Mouse (Mus musculus): Measurements from ENCODE around the gene Gadd45b. TPM values are rescaled to one million over a fixed set of nuclear protein-coding genes. Genes with fewer than 3 reads are reported as not detected.

Gadd45b gene
- polyA plus RNA-seq, 1 experiment from 2014 or later: 62.2 TPM

- no peaks in the 10 kb centered on the region for H3K9me3 ChIP-seq (ENCODE audit: control insufficient read depth, low read length)
Observed at GRCm38 (mm10) chr10:80957791-80958190, 27.9 kb downstream of the Gadd45b start.

GRCm38 (mm10) chr10:80958979-80959637 is 29.2 kb downstream of the Gadd45b start:
- no peak overlapping the region for H3K4me3 ChIP-seq (ENCODE audit: low read depth, low read length)
- WGBS: 93% methylated on average over 5 of the region's 5 CpGs
- DNase-seq (ENCODE audit: low spot score): no peak
- H3K36me3 ChIP-seq (ENCODE audit: control insufficient read depth, insufficient read depth, low read length): no peaks in the 10 kb centered on the region
- H3K9ac ChIP-seq (ENCODE audit: low read length): no peak overlapping the region
- H3K4me2 ChIP-seq (replicated peaks; ENCODE audit: low read depth): no peak overlapping the region
- TF ChIP-seq CTCF (IDR thresholded peaks at IDR 0.05; ENCODE audit: low read depth) (no peak), EP300 (optimal IDR thresholded peaks at IDR 0.05) (no peak)
- no peak for ATAC-seq (ENCODE audit: low FRiP score, low TSS enrichment)
- no peaks in the 10 kb centered on the region for H3K9me3 ChIP-seq (ENCODE audit: control insufficient read depth, low read length)
- H3K27me3 ChIP-seq (ENCODE audit: control insufficient read depth, insufficient read depth, low read length): no peaks in the 10 kb centered on the region
- no peak overlapping the region for H3K27ac ChIP-seq (replicated peaks)
- H3K4me1 ChIP-seq (replicated peaks; ENCODE audit: control insufficient read depth, insufficient read depth): peaks cover 22% of the 10 kb centered on the region

More at GRCm38 (mm10) chr10:80957791-80958190, 27.9 kb downstream of the Gadd45b start:
- DNase-seq (ENCODE audit: low spot score) (no peak), ATAC-seq (ENCODE audit: low FRiP score, low TSS enrichment) (no peak)
- Histone ChIP-seq H3K27me3 (ENCODE audit: control insufficient read depth, insufficient read depth, low read length) (no peaks in the 10 kb centered on the region), H3K27ac (replicated peaks) (no peak overlapping the region), H3K4me1 (replicated peaks; ENCODE audit: control insufficient read depth, insufficient read depth) (peaks cover 13% of the 10 kb centered on the region), H3K4me2 (replicated peaks; ENCODE audit: low read depth) (no peak overlapping the region), H3K4me3 (ENCODE audit: low read depth, low read length) (no peak overlapping the region), H3K9ac (ENCODE audit: low read length) (no peak overlapping the region), H3K36me3 (ENCODE audit: control insufficient read depth, insufficient read depth, low read length) (no peaks in the 10 kb centered on the region)
- WGBS: 78% methylated on average over 4 of the region's 4 CpGs
- TF ChIP-seq CTCF (IDR thresholded peaks at IDR 0.05; ENCODE audit: low read depth) (no peak), EP300 (optimal IDR thresholded peaks at IDR 0.05) (no peak)

- Histone ChIP-seq H3K4me1 (replicated peaks; ENCODE audit: control insufficient read depth, insufficient read depth) (peaks cover 15% of the 10 kb centered on the region), H3K9ac (ENCODE audit: low read length) (peak overlapping the region; percentile 35; the same call in 1 of the 2 replicates), H3K27me3 (ENCODE audit: control insufficient read depth, insufficient read depth, low read length) (no peaks in the 10 kb centered on the region), H3K27ac (replicated peaks) (peak overlapping the region; percentile 88), H3K9me3 (ENCODE audit: control insufficient read depth, low read length) (no peaks in the 10 kb centered on the region), H3K4me2 (replicated peaks; ENCODE audit: low read depth) (peak overlapping the region; percentile 25), H3K36me3 (ENCODE audit: control insufficient read depth, insufficient read depth, low read length) (no peaks in the 10 kb centered on the region), H3K4me3 (ENCODE audit: low read depth, low read length) (no peak overlapping the region)
- ATAC-seq (ENCODE audit: low FRiP score, low TSS enrichment): peak; percentile 58; the same call in 1 of the 2 replicates
- 12% methylated on average over 15 of the region's 16 CpGs for WGBS
- no peak for TF ChIP-seq EP300 (optimal IDR thresholded peaks at IDR 0.05)
- peak; percentile 65 for TF ChIP-seq CTCF (IDR thresholded peaks at IDR 0.05; ENCODE audit: low read depth)
- DNase-seq (ENCODE audit: low spot score): peak; percentile 74
Observed at GRCm38 (mm10) chr10:80960551-80961508, 31.0 kb downstream of the Gadd45b start.

GRCm38 (mm10) chr10:80962051-80962472 is 32.2 kb downstream of the Gadd45b start:
- 18% methylated on average over 10 of the region's 10 CpGs for WGBS
- H3K9ac ChIP-seq (ENCODE audit: low read length): no peak overlapping the region
- H3K4me1 ChIP-seq (replicated peaks; ENCODE audit: control insufficient read depth, insufficient read depth): peaks cover 14% of the 10 kb centered on the region
- no peak for TF ChIP-seq EP300 (optimal IDR thresholded peaks at IDR 0.05)
- TF ChIP-seq CTCF (IDR thresholded peaks at IDR 0.05; ENCODE audit: low read depth): no peak
- no peaks in the 10 kb centered on the region for H3K9me3 ChIP-seq (ENCODE audit: control insufficient read depth, low read length)
- H3K27ac ChIP-seq (replicated peaks): peak overlapping the region; percentile 88
- H3K4me2 ChIP-seq (replicated peaks; ENCODE audit: low read depth): no peak overlapping the region
- H3K36me3 ChIP-seq (ENCODE audit: control insufficient read depth, insufficient read depth, low read length): no peaks in the 10 kb centered on the region
- peak; percentile 50 for DNase-seq (ENCODE audit: low spot score)
- ATAC-seq (ENCODE audit: low FRiP score, low TSS enrichment): peak; percentile 45; the same call in 1 of the 2 replicates
- no peaks in the 10 kb centered on the region for H3K27me3 ChIP-seq (ENCODE audit: control insufficient read depth, insufficient read depth, low read length)
- no peak overlapping the region for H3K4me3 ChIP-seq (ENCODE audit: low read depth, low read length)

- Histone ChIP-seq H3K4me2 (replicated peaks; ENCODE audit: low read depth) (no peak overlapping the region), H3K9ac (ENCODE audit: low read length) (no peak overlapping the region), H3K4me3 (ENCODE audit: low read depth, low read length) (no peak overlapping the region), H3K27me3 (ENCODE audit: control insufficient read depth, insufficient read depth, low read length) (no peaks in the 10 kb centered on the region), H3K36me3 (ENCODE audit: control insufficient read depth, insufficient read depth, low read length) (no peaks in the 10 kb centered on the region), H3K4me1 (replicated peaks; ENCODE audit: control insufficient read depth, insufficient read depth) (peaks cover 14% of the 10 kb centered on the region), H3K27ac (replicated peaks) (peak overlapping the region; percentile 88), H3K9me3 (ENCODE audit: control insufficient read depth, low read length) (no peaks in the 10 kb centered on the region)
- no peak for DNase-seq (ENCODE audit: low spot score)
- no peak for ATAC-seq (ENCODE audit: low FRiP score, low TSS enrichment)
- TF ChIP-seq EP300 (optimal IDR thresholded peaks at IDR 0.05): no peak
- TF ChIP-seq CTCF (IDR thresholded peaks at IDR 0.05; ENCODE audit: low read depth): no peak
- 27% methylated on average over 5 of the region's 5 CpGs for WGBS
Observed at GRCm38 (mm10) chr10:80962585-80962984, 32.7 kb downstream of the Gadd45b start.

Measured in stomach, postnatal 0 days (tissue).